Mouse (Mus musculus) right cerebral cortex, postnatal 14 days (tissue): ENCODE measurements around the gene Spen.
"Not testable (repeated sequence)": the region's sequence is repeated elsewhere in the genome, so short reads cannot be mapped to it uniquely, and the experiment has no call there.

Experiments
- DNase-seq: peaks from one replicate; pipeline ENCODE4 v3.0.0; 2022

The Spen gene

GRCm38 (mm10) chr4:141538408-141539212 lies at the start of gene Spen:
Spen (minus strand) TSS chr4:141538597.
- peak; percentile 91 for DNase-seq

GRCm38 (mm10) chr4:141583919-141584318 lies 45.5 kb upstream of the Spen start:
- no peak for DNase-seq

- DNase-seq: no peak
These were observed 42.7 kb upstream of the Spen start for GRCm38 (mm10) chr4:141581051-141581450.

- DNase-seq: no peak
These were observed 40.4 kb upstream of the Spen start for GRCm38 (mm10) chr4:141578833-141579232.

- DNase-seq: no peak
These were observed 38.5 kb upstream of the Spen start for GRCm38 (mm10) chr4:141576877-141577276.

GRCm38 (mm10) chr4:141576404-141576803 lies 38.0 kb upstream of the Spen start:
- DNase-seq: no peak

- peak; percentile 87 for DNase-seq
These were observed 36.6 kb upstream of the Spen start for GRCm38 (mm10) chr4:141574789-141575702.

GRCm38 (mm10) chr4:141573359-141573966 lies 35.1 kb upstream of the Spen start:
- DNase-seq: no peak

GRCm38 (mm10) chr4:141572668-141573358 lies 34.4 kb upstream of the Spen start:
- no peak for DNase-seq

- DNase-seq: no peak
These were observed 33.5 kb upstream of the Spen start for GRCm38 (mm10) chr4:141571934-141572333.

GRCm38 (mm10) chr4:141571337-141571739 lies 32.9 kb upstream of the Spen start:
- no peak for DNase-seq

GRCm38 (mm10) chr4:141570821-141571220 lies 32.4 kb upstream of the Spen start:
- DNase-seq: no peak

GRCm38 (mm10) chr4:141570004-141570403 lies 31.6 kb upstream of the Spen start:
- DNase-seq: no peak

GRCm38 (mm10) chr4:141568966-141569365 lies 30.6 kb upstream of the Spen start:
- no peak for DNase-seq

- DNase-seq: not testable (repeated sequence)
These were observed 28.8 kb upstream of the Spen start for GRCm38 (mm10) chr4:141567174-141567573.

- no peak for DNase-seq
These were observed 27.8 kb upstream of the Spen start for GRCm38 (mm10) chr4:141566187-141566586.

- DNase-seq: no peak
These were observed 26.9 kb upstream of the Spen start for GRCm38 (mm10) chr4:141565325-141565724.

- no peak for DNase-seq
These were observed 26.3 kb upstream of the Spen start for GRCm38 (mm10) chr4:141564660-141565059.

GRCm38 (mm10) chr4:141564209-141564608 lies 25.8 kb upstream of the Spen start:
- no peak for DNase-seq

- no peak for DNase-seq
These were observed 23.9 kb upstream of the Spen start for GRCm38 (mm10) chr4:141562281-141562680.

- DNase-seq: not testable (repeated sequence)
These were observed 23.0 kb upstream of the Spen start for GRCm38 (mm10) chr4:141561331-141561919.

- peak; percentile 68 for DNase-seq
These were observed 21.5 kb upstream of the Spen start for GRCm38 (mm10) chr4:141559898-141560263.
